Mouse (Mus musculus) kidney, embryonic 14.5 days (tissue): ENCODE measurements around the gene Rundc3a. TPM values are rescaled to one million over a fixed set of nuclear protein-coding genes. Genes with fewer than 3 reads are reported as not detected.

Source experiments
- ATAC-seq: fragments of 200-750 bp; cut with Nextera tagmentation; 2 replicates; pipeline ENCODE4 v1.8.0; 2017; ENCODE audit warnings: moderate number of reproducible peaks, mild to moderate bottlenecking, moderate TSS enrichment, moderate library complexity; ENCODE audit not compliant: low FRiP score, low TSS enrichment
- H3K27ac ChIP-seq: fragments of 300-500 bp; sonication (generic); 2 replicates; pipeline ENCODE4 v1.5.1; 2014; ENCODE audit warnings: low read depth, mild to moderate bottlenecking, low read length, moderate library complexity, mixed read lengths
- H3K27me3 ChIP-seq: fragments of 300-500 bp; sonication (generic); 2 replicates; pipeline ENCODE4 v1.6.1; 2014; ENCODE audit warnings: mild to moderate bottlenecking, low read length; ENCODE audit not compliant: control insufficient read depth, insufficient read depth
- H3K36me3 ChIP-seq: fragments of 300-500 bp; sonication (generic); 2 replicates; pipeline ENCODE4 v1.6.1; 2014; ENCODE audit warnings: low read length, mixed read lengths; ENCODE audit not compliant: control insufficient read depth, insufficient read depth
- H3K4me1 ChIP-seq: fragments of 300-500 bp; sonication (generic); 2 replicates; pipeline ENCODE4 v1.6.1; 2014; ENCODE audit warnings: low read length, mixed read lengths; ENCODE audit not compliant: control insufficient read depth, insufficient read depth
- H3K4me2 ChIP-seq: fragments of 300-500 bp; sonication (generic); replicated peaks from 2 replicates; pipeline ENCODE4 v1.6.1; 2014; ENCODE audit warnings: low read depth, mild to moderate bottlenecking, low read length
- H3K4me3 ChIP-seq: fragments of 300-500 bp; sonication (generic); 2 replicates; pipeline ENCODE4 v1.5.1; 2014; ENCODE audit warnings: mild to moderate bottlenecking, low read length
- H3K9ac ChIP-seq: fragments of 300-500 bp; sonication (generic); 2 replicates; pipeline ENCODE4 v1.6.1; 2014; ENCODE audit warnings: low read depth, mild to moderate bottlenecking, low read length, moderate library complexity
- H3K9me3 ChIP-seq: fragments of 300-500 bp; sonication (generic); 2 replicates; pipeline ENCODE4 v1.6.1; 2016; ENCODE audit warnings: low read length; ENCODE audit not compliant: control insufficient read depth
- WGBS: fragments of 180-500 bp; shearing (Covaris S2); extraction: QIAGEN DNeasy Blood & Tissue Kit; methylation state at CpG from one replicate; pipeline ENCODE4 v1.1.7; 2014; 5-methylcytosine and 5-hydroxymethylcytosine counted together
- polyA plus RNA-seq: library from polyadenylated mRNA; unstranded; fragments of >200 nt; fragmentation: Nextera tagmentation; extraction: Ambion mirVana; gene quantifications from 2 replicates; pipeline ENCODE4 v1.2.1, GENCODE M21; 2014

Rundc3a gene
- polyA plus RNA-seq, 1 experiment from 2014 or later: 1.7 TPM

GRCm38 (mm10) chr11:102394421-102395124 is 1.4 kb downstream of the Rundc3a start:
- Histone ChIP-seq H3K4me3 (no peak overlapping the region), H3K36me3 (no peaks in the 10 kb centered on the region), H3K9ac (no peak overlapping the region), H3K4me1 (peaks cover 19% of the 10 kb centered on the region), H3K27me3 (peaks cover 24% of the 10 kb centered on the region), H3K27ac (no peak overlapping the region), H3K4me2 (no peak overlapping the region), H3K9me3 (no peaks in the 10 kb centered on the region)
- 78% methylated on average over 9 of the region's 9 CpGs for WGBS
- no peak for ATAC-seq

GRCm38 (mm10) chr11:102395250-102395649 is 2.0 kb downstream of the Rundc3a start:
- Histone ChIP-seq H3K4me3 (no peak overlapping the region), H3K9me3 (no peaks in the 10 kb centered on the region), H3K9ac (no peak overlapping the region), H3K27me3 (peaks cover 27% of the 10 kb centered on the region), H3K36me3 (no peaks in the 10 kb centered on the region), H3K4me1 (peaks cover 21% of the 10 kb centered on the region), H3K4me2 (no peak overlapping the region), H3K27ac (no peak overlapping the region)
- 9% methylated on average over 5 of the region's 5 CpGs for WGBS
- no peak for ATAC-seq

GRCm38 (mm10) chr11:102396263-102396662 is 3.1 kb downstream of the Rundc3a start:
- ATAC-seq: no peak
- peaks cover 21% of the 10 kb centered on the region for H3K4me1 ChIP-seq
- H3K4me2 ChIP-seq: no peak overlapping the region
- no peaks in the 10 kb centered on the region for H3K36me3 ChIP-seq
- H3K27me3 ChIP-seq: peaks cover 32% of the 10 kb centered on the region
- H3K9me3 ChIP-seq: no peaks in the 10 kb centered on the region
- H3K27ac ChIP-seq: no peak overlapping the region
- no peak overlapping the region for H3K9ac ChIP-seq
- WGBS: 54% methylated on average over 6 of the region's 6 CpGs
- H3K4me3 ChIP-seq: no peak overlapping the region

- Histone ChIP-seq H3K36me3 (no peaks in the 10 kb centered on the region), H3K4me3 (no peak overlapping the region), H3K9ac (no peak overlapping the region), H3K9me3 (no peaks in the 10 kb centered on the region), H3K4me1 (peaks cover 21% of the 10 kb centered on the region), H3K27me3 (peaks cover 32% of the 10 kb centered on the region), H3K4me2 (no peak overlapping the region), H3K27ac (no peak overlapping the region)
- ATAC-seq: no peak
- WGBS: 74% methylated on average over 7 of the region's 7 CpGs
Measured at GRCm38 (mm10) chr11:102396671-102397141, 3.5 kb downstream of the Rundc3a start.

- H3K36me3 ChIP-seq: peaks cover 7% of the 10 kb centered on the region
- no peak overlapping the region for H3K4me3 ChIP-seq
- no peak overlapping the region for H3K4me2 ChIP-seq
- no peak for ATAC-seq
- H3K9ac ChIP-seq: no peak overlapping the region
- peaks cover 17% of the 10 kb centered on the region for H3K4me1 ChIP-seq
- no peak overlapping the region for H3K27ac ChIP-seq
- H3K27me3 ChIP-seq: peaks cover 32% of the 10 kb centered on the region
- WGBS: 83% methylated on average over 20 of the region's 20 CpGs
- H3K9me3 ChIP-seq: no peaks in the 10 kb centered on the region
Measured at GRCm38 (mm10) chr11:102398007-102398825, 5.0 kb downstream of the Rundc3a start.

- Histone ChIP-seq H3K4me2 (peak overlapping the region; percentile 53), H3K27ac (no peak overlapping the region), H3K4me1 (peaks cover 8% of the 10 kb centered on the region), H3K4me3 (peak overlapping the region; percentile 30), H3K36me3 (peaks cover 16% of the 10 kb centered on the region), H3K9me3 (no peaks in the 10 kb centered on the region), H3K27me3 (peaks cover 28% of the 10 kb centered on the region), H3K9ac (no peak overlapping the region)
- no peak for ATAC-seq
- WGBS: 13% methylated on average over 15 of the region's 15 CpGs
Measured at GRCm38 (mm10) chr11:102399107-102399506, 5.9 kb downstream of the Rundc3a start.

GRCm38 (mm10) chr11:102399610-102400072 is 6.4 kb downstream of the Rundc3a start:
- under 1% methylated on average over 34 of the region's 34 CpGs for WGBS
- Histone ChIP-seq H3K27ac (no peak overlapping the region), H3K27me3 (peaks cover 28% of the 10 kb centered on the region)

GRCm38 (mm10) chr11:102400513-102401084 is 7.4 kb downstream of the Rundc3a start:
- peaks cover 28% of the 10 kb centered on the region for H3K27me3 ChIP-seq
- H3K4me1 ChIP-seq: peaks cover 16% of the 10 kb centered on the region
- H3K4me2 ChIP-seq: no peak overlapping the region
- 28% methylated on average over 12 of the region's 12 CpGs for WGBS
- no peak for ATAC-seq
- no peaks in the 10 kb centered on the region for H3K9me3 ChIP-seq
- H3K27ac ChIP-seq: no peak overlapping the region
- H3K36me3 ChIP-seq: peaks cover 24% of the 10 kb centered on the region
- H3K4me3 ChIP-seq: no peak overlapping the region
- no peak overlapping the region for H3K9ac ChIP-seq

More at GRCm38 (mm10) chr11:102399610-102400072, 6.4 kb downstream of the Rundc3a start:
- Histone ChIP-seq H3K4me3 (peak overlapping the region; percentile 30), H3K9me3 (no peaks in the 10 kb centered on the region), H3K4me1 (peaks cover 11% of the 10 kb centered on the region), H3K9ac (0 out of 2 replicates have a peak overlapping the region, but pooled peaks have one; percentile 29), H3K36me3 (peaks cover 21% of the 10 kb centered on the region), H3K4me2 (peak overlapping the region; percentile 53)
- no peak for ATAC-seq
